Mouse (Mus musculus) gastrocnemius, postnatal 36 days (tissue): ENCODE measurements around the gene Spsb2. TPM values are rescaled to one million over a fixed set of nuclear protein-coding genes. Genes with fewer than 3 reads are reported as not detected.
"Not testable (repeated sequence)": the region's sequence is repeated elsewhere in the genome, so short reads cannot be mapped to it uniquely, and the experiment has no call there.

Source experiments
- DNase-seq, 2 experiments: peaks; one replicate each; pipeline ENCODE4 v3.0.0; 2022
- intact Hi-C: fragments of 180-260 bp; cut with DNase I; formaldehyde crosslinking; loops from one replicate; pipeline ENCODE4 v1.15.1; 2025
- total RNA-seq, 2 experiments: library from RNA; stranded (reverse); gene quantifications; 2 replicates each; pipeline ENCODE4 v1.2.3; 2021

The Spsb2 gene
- total RNA-seq, 2 experiments from 2014 or later: 2.3 to 2.5 TPM

GRCm38 (mm10) chr6:124795781-124796180, 12.7 kb upstream of the Spsb2 start:
- DNase-seq: no peak
- intact Hi-C loops: no loop called here

- intact Hi-C loops: no loop called here
- DNase-seq: no peak
Measured at GRCm38 (mm10) chr6:124796200-124796599, 12.3 kb upstream of the Spsb2 start.

DNA sequence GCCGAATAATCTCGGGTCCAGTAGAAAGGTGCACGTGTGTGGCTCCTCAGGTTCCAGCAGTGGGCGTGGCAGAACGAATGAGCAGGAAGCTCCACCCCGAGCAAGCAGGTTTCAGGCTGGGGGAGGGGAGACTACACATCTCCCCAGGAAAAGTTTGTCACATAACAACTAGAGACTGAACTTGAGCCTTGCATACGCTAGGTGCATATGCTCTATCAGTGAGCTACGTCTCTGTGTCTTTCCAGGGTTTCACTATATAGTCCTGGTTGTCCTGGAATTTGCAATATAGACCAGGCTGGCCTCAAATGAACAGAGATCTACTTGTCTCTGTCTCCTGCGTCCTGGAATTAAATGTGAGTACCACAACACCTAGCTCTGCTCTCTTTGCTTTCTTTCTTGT, 6.1 kb upstream of the Spsb2 start:
- DNase-seq, intact Hi-C loops: not testable (repeated sequence)

GRCm38 (mm10) chr6:124803061-124803460, 5.4 kb upstream of the Spsb2 start:
- no peak for DNase-seq
- intact Hi-C loops: no loop called here

DNA sequence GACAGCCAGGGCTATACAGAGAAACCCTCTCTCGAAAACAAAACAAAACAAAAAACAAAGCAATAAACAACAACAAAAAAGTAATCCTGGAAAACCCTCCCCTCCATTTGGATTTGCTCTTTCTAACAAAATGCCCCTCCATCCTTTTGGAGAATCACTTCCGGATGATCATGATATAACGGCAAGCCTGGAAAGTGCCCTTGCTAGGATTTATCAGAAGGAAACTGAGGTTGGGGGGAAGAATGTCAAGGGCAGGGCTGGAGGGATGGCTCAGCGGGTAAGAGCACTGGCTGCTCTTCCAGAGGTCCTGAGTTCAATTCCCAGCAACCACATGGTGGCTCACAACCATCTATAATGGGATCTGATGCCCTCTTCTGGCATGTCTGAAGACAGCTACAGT, 4.8 kb upstream of the Spsb2 start:
- intact Hi-C loops, DNase-seq: not testable (repeated sequence)

- no peak for DNase-seq
- intact Hi-C loops: no loop called here
Measured at GRCm38 (mm10) chr6:124804341-124804740, 4.1 kb upstream of the Spsb2 start.

DNA sequence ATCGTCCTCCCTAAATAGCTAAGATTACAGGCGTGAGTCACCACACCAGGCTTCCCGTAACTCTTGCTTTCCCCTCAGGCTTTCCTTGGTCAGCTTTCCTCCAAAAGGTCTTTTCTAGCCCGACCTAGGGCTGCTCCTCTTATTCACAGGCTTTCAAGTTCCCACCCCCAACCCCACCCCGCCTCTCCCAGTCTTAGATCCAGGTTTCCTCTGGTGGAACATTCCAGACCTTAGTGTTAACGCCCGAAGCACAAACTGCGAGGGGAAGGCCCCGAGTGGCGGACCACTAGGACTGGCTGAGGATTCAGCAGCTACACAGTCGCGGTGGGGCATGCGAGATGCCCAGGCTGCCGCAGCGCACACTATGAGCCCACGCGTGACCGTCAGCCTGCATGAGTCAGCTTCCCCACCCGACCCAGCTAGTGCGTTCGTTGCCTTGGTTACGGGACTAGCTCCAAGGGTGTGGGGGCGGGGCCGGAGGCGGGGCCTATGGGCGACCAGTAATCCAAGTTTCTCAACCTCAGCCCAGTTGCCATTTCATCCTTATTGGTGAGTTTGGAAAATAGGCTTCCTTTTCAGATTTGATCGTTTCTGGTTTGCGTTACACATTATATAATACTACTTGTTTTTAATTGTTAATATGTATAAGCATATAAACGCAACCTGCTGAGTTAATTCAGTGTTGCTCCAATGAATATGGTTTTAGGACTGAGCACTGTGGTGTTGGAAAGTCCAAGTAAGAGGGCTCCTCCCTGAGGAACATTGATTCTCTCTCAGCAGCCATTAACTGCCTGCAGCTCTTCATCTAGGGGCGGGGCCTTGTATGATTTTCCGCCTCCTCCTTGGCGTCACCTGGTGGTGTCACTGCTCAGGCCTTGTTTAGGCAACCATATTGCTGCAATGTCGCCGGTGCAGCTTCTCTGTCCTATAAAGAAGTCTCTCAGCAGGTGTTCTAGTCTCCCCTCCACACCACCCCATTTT, 2.8 kb upstream of the Spsb2 start:
- DNase-seq: peak; percentile 95 to 96
- intact Hi-C loops: no loop called here

- intact Hi-C loops: no loop called here
- DNase-seq: no peak
Measured at GRCm38 (mm10) chr6:124806446-124807140, 1.9 kb upstream of the Spsb2 start.

- DNase-seq: no peak
- intact Hi-C loops: no loop called here
Measured at GRCm38 (mm10) chr6:124807366-124807765, 1.1 kb upstream of the Spsb2 start.

- DNase-seq: no peak
- intact Hi-C loops: no loop called here
Measured at GRCm38 (mm10) chr6:124807986-124808357, 489 bp upstream of the Spsb2 start.

DNA sequence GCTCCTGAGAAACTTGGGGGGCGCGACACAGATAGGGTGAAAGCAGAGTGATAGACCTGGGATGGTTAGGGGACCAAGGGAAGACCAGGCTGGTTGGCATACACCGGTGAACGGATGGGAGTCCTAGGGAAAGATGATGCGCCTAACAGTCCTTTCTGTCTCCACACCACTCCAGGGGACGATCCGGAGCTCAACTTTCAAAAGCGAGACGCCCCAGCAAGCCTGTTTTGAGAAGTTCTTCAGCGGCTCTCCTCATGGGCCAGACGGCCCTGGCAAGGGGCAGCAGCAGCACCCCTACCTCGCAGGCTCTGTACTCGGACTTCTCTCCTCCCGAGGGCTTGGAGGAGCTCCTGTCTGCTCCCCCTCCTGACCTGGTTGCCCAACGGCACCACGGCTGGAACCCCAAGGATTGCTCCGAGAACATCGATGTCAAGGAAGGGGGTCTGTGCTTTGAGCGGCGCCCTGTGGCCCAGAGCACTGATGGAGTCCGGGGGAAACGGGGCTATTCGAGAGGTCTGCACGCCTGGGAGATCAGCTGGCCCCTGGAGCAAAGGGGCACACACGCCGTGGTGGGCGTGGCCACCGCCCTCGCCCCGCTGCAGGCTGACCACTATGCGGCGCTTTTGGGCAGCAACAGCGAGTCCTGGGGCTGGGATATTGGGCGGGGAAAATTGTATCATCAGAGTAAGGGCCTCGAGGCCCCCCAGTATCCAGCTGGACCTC, 752 bp downstream of the Spsb2 start:
- DNase-seq: peak; percentile 80 to 83
- intact Hi-C loops: no loop called here

DNA sequence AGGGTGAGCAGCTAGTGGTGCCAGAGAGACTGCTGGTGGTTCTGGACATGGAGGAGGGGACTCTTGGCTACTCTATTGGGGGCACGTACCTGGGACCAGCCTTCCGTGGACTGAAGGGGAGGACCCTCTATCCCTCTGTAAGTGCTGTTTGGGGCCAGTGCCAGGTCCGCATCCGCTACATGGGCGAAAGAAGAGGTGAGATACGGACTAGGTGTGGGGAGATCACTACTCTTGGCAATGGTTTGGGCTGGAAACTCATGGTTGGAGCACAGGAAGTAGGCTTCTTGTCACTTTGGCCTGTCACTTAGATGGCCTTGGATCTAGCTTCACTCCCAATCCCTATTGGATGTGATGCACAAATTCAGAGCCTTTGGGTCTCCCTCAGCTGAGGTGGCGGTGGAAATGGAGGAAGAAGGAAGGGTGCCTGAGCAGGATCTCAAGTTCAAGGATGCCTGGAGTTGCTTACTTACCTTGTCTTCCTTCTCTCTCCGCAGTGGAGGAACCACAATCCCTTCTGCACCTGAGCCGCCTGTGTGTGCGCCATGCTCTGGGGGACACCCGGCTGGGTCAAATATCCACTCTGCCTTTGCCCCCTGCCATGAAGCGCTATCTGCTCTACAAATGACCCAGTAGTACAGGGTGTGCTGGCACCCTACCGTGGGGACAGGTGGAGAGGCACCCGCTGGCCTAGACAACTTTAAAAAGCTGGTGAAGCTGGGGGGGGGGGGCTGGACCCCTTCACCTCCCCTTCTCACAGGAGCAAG, 1.5 kb downstream of the Spsb2 start:
- intact Hi-C loops: no loop called here
- DNase-seq: no peak

GRCm38 (mm10) chr6:124810566-124811402, 2.3 kb downstream of the Spsb2 start:
- DNase-seq, intact Hi-C loops: not testable (repeated sequence)

DNA sequence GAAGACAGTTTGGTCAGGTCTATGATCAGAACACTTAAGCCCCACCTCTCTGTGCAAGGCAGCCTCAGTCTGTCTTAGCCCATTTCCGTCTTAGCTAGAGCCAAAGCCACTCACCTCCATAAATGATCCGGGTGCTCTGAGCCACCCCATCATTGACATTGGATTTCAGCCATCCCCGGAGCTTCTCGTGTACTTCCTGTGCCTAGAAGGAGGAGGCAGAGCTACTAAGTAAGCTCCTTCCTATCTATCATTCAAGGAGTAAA, 2.9 kb downstream of the Spsb2 start:
- DNase-seq: no peak
- intact Hi-C loops: no loop called here

DNA sequence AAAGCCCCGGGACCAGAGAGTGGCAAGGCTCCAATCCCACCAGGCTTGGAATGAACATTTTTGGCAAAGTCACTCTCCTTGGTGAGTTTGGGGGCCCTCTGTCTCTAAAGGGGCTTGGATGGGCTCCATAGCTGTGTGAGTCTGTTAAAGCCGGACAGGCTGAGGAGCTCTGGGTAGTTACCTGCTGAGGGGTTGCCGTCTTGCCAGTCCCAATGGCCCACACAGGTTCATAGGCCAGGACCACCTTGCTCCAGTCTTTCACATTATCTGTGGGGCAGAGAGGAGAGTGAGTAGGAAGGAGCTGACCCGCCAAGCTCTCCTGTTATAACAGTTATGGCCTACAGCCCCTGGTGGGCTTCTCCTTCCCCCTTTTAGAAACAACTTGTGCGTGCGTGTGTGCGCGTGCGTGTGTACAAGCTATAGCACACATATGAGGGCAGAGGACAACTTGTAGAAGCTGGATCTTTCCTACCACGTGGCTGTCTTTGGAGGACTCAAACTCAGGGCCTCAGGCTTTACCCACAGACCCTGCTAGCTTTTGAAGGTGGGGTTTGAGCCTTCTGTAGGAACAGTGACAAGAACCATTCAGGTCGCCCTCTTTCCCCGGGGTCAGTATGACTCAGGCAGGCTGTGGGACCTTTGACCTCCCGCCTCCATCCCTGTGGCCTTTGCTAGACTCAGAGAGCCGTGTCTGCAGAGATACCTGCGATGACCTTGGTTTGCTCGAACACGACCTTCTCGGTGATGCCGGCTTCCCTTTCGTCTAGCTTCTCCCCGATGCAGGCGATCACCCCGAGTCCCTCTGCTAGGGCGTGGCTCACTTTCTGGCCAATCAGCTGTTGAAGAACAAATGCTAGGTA, 3.5 kb downstream of the Spsb2 start:
- intact Hi-C loops: no loop called here
- no peak for DNase-seq

- intact Hi-C loops: no loop called here
Measured at GRCm38 (mm10) chr6:124812848-124813247, 4.4 kb downstream of the Spsb2 start.

GRCm38 (mm10) chr6:124813496-124813895, 5.0 kb downstream of the Spsb2 start:
- DNase-seq: peak; percentile 47 to 58
- intact Hi-C loops: no loop called here

More at GRCm38 (mm10) chr6:124812848-124813247, 4.4 kb downstream of the Spsb2 start:
- DNase-seq: no peak

DNA sequence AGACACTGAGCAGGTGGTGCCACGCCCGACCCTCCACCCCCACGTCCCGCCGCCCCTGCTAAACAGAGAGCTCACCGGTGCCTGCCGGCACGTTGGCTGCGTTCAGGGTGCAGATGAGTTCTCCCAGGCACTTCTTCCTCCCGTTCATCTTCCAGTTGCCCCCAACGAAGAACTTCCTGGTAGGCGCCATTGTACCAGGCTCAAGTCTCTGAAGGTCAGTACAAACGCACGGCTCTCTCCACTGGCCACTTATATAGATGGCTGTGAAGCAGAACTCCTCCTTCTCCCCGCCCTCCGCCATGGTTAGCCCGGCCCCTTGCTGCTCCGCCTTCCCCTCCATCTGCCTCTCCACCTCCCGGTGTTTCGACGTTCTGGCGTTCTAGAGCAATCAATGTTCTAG, 5.5 kb downstream of the Spsb2 start, which contains the start of gene Tpi1:
Gene Tpi1 (minus strand): TSS at position 364 of the 400 bp plus-strand sequence.
- intact Hi-C loops: no loop called here

GRCm38 (mm10) chr6:124814448-124814847, 6.0 kb downstream of the Spsb2 start:
- intact Hi-C loops: no loop called here
- no peak for DNase-seq

More for the DNA sequence above, 5.5 kb downstream of the Spsb2 start, which contains the start of gene Tpi1:
- DNase-seq: peak; percentile 90 to 91
